8 mouse cellular contexts compared by ENCODE assay signal in genomic region chrX:136992978-136993547, GRCm38 (mm10). TPM values are rescaled to one million over a fixed set of nuclear protein-coding genes. Genes with fewer than 3 reads are reported as not detected.
DNase-seq lines count a peak whose midpoint lies in the region; ATAC-seq and TF ChIP-seq lines count a peak whose summit lies in the region.

Gene Zcchc18, plus strand, starts transcription at chrX:136993155.

- peak within 1 kb of the TSS; percentile 73 for H3K4me2 ChIP-seq in heart, embryonic 15.5 days
- peak within 1 kb of the TSS; percentile 45 for H3K4me2 ChIP-seq in liver, embryonic 12.5 days
- peak within 1 kb of the TSS; percentile 44 for H3K4me2 ChIP-seq in stomach, embryonic 14.5 days (replicated peaks; ENCODE audit: low read depth, low read length)

- peaks cover 16% of the 10 kb centered on the region for H3K27me3 ChIP-seq in heart, embryonic 15.5 days
- H3K27me3 ChIP-seq in liver, embryonic 12.5 days (replicated peaks), result peaks cover 44% of the 10 kb centered on the region
- no peaks in the 10 kb centered on the region for H3K27me3 ChIP-seq in stomach, embryonic 14.5 days (ENCODE audit: control insufficient read depth, insufficient read depth, low read length)

- peak; percentile 21 for DNase-seq in ovary, adult 18-20 months (ENCODE audit: low spot score)
- no peak for DNase-seq in ovary, postnatal 10 days (ENCODE audit: low spot score)
- peak; percentile 30 to 58 for DNase-seq in kidney, postnatal 25 days
- DNase-seq in natural killer cell, adult 2 months (ENCODE audit: low spot score in 2 of 2), result peak; percentile 56 to 63

- 19% methylated on average over 26 of the region's 26 CpGs for WGBS in heart, embryonic 15.5 days
- 16% methylated on average over 26 of the region's 26 CpGs for WGBS in liver, embryonic 12.5 days (ENCODE audit: insufficient replicate concordance)
- 17% methylated on average over 26 of the region's 26 CpGs for WGBS in stomach, embryonic 14.5 days

- no peaks in the 10 kb centered on the region for H3K4me1 ChIP-seq in embryonic fibroblast, embryonic 13.5 days (ENCODE audit: control insufficient read depth, insufficient read depth, low read length)
- no peaks in the 10 kb centered on the region; the same call in 1 of the 2 replicates for H3K4me1 ChIP-seq in heart, embryonic 15.5 days (replicated peaks)
- no peaks in the 10 kb centered on the region for H3K4me1 ChIP-seq in liver, embryonic 12.5 days
- no peaks in the 10 kb centered on the region for H3K4me1 ChIP-seq in stomach, embryonic 14.5 days (ENCODE audit: control insufficient read depth, insufficient read depth, low read length)

- TF ChIP-seq POLR2A in embryonic fibroblast, embryonic 13.5 days (IDR thresholded peaks at IDR 0.05; ENCODE audit: low read depth, low read length), result peak; percentile 9; the same call in 1 of the 2 replicates

- no peak within 1 kb of the TSS for H3K27ac ChIP-seq in embryonic fibroblast, embryonic 13.5 days (ENCODE audit: insufficient read depth, low read length)
- H3K27ac ChIP-seq in heart, embryonic 15.5 days, result no peak within 1 kb of the TSS
- H3K27ac ChIP-seq in liver, embryonic 12.5 days, result no peak within 1 kb of the TSS
- H3K27ac ChIP-seq in stomach, embryonic 14.5 days (ENCODE audit: low read length), result no peak within 1 kb of the TSS

- H3K9me3 ChIP-seq in heart, embryonic 15.5 days (replicated peaks), result no peaks in the 10 kb centered on the region
- no peaks in the 10 kb centered on the region for H3K9me3 ChIP-seq in liver, embryonic 12.5 days (replicated peaks)
- no peaks in the 10 kb centered on the region for H3K9me3 ChIP-seq in stomach, embryonic 14.5 days (ENCODE audit: control insufficient read depth, low read depth, low read length)

- H3K36me3 ChIP-seq in heart, embryonic 15.5 days, result no peaks in the 10 kb centered on the region
- no peaks in the 10 kb centered on the region for H3K36me3 ChIP-seq in liver, embryonic 12.5 days
- no peaks in the 10 kb centered on the region for H3K36me3 ChIP-seq in stomach, embryonic 14.5 days (ENCODE audit: control insufficient read depth, insufficient read depth, low read length)

- peak within 1 kb of the TSS; percentile 58 for H3K4me3 ChIP-seq in embryonic fibroblast, embryonic 13.5 days (ENCODE audit: insufficient read depth, low read length)
- peak within 1 kb of the TSS; percentile 45 for H3K4me3 ChIP-seq in heart, embryonic 15.5 days
- H3K4me3 ChIP-seq in liver, embryonic 12.5 days, result peak within 1 kb of the TSS; percentile 12; the same call in 1 of the 2 replicates
- H3K4me3 ChIP-seq in stomach, embryonic 14.5 days (ENCODE audit: low read depth, low read length), result peak within 1 kb of the TSS; percentile 23

- TF ChIP-seq CTCF in embryonic fibroblast, embryonic 13.5 days (IDR thresholded peaks at IDR 0.05; ENCODE audit: borderline replicate concordance, insufficient read depth, low read length), result no peak

- peak; percentile 83 for ATAC-seq in heart, embryonic 15.5 days (replicated peaks; ENCODE audit: insufficient number of reproducible peaks, insufficient read depth, low FRiP score, low read depth)
- ATAC-seq in liver, embryonic 12.5 days, result peak; percentile 49; the same call in 1 of the 2 replicates
- peak; percentile 93 for ATAC-seq in stomach, embryonic 14.5 days (ENCODE audit: insufficient number of reproducible peaks, insufficient read depth, low FRiP score, low read depth)

- H3K9ac ChIP-seq in heart, embryonic 15.5 days, result peak within 1 kb of the TSS; percentile 31
- H3K9ac ChIP-seq in liver, embryonic 12.5 days, result no peak within 1 kb of the TSS
- H3K9ac ChIP-seq in stomach, embryonic 14.5 days (replicated peaks; ENCODE audit: low read depth, low read length), result no peak within 1 kb of the TSS

RNA-seq across cellular contexts. Expression of gene Zcchc18, which starts in this region (rescaled TPM):
- polyA plus RNA-seq in embryonic fibroblast, embryonic 13.5 days (2011; ENCODE audit: insufficient read length, low read depth, missing spikeins), result 2.7 and 4.5 TPM in 2 replicates
- polyA plus RNA-seq in heart, embryonic 15.5 days (2015; fragmentation: Nextera tagmentation; extraction: Ambion mirVana), result 1.6 and 4.8 TPM in 2 replicates
- polyA plus RNA-seq in liver, embryonic 12.5 days (2016; fragmentation: Nextera tagmentation; extraction: Ambion mirVana), result 0.67 and 0.91 TPM in 2 replicates
- 19.2 and 21.4 TPM in 2 replicates for polyA plus RNA-seq in stomach, embryonic 14.5 days (2014; fragmentation: Nextera tagmentation; extraction: Ambion mirVana)

Comparison
In these comparisons a context has a peak if more than half of its experiments do, and no peak if none do; other contexts are left out.
1. Peak in ATAC-seq, H3K4me3 ChIP-seq and H3K4me2 ChIP-seq in liver, embryonic 12.5 days; RNA of the gene not detected or under 1 TPM.